Mouse (Mus musculus) Patski (cell line): ENCODE measurements around the gene Pabpc1l. TPM values are rescaled to one million over a fixed set of nuclear protein-coding genes. Genes with fewer than 3 reads are reported as not detected.

Source experiments
- ATAC-seq: fragments of 100-300 bp; one replicate; pipeline ENCODE4 v1.8.0; 2021
- CTCF ChIA-PET: fragments of 350-600 bp; sonication (Branson Sonifier 250); formaldehyde crosslinking; loops from one replicate; lab custom pipeline; 2022; ENCODE audit warnings: inconsistent platforms; lab: Charles Lee
- POLR2A ChIA-PET: fragments of 350-600 bp; sonication (Branson Sonifier 250); formaldehyde crosslinking; loops from one replicate; lab custom pipeline; 2022; ENCODE audit warnings: antibody characterized with exemption, inconsistent platforms; lab: Charles Lee
- DNase-seq: peaks from one replicate; pipeline ENCODE4 v3.0.0-alpha.2; 2011; ENCODE audit warnings: low read depth, low spot score
- H3K27me3 ChIP-seq: fragments of 371-371 bp; one replicate; pipeline ENCODE4 v1.5.1; 2021
- CTCF ChIP-seq: fragments of 100-300 bp; IDR thresholded peaks from one replicate; pipeline ENCODE4 v1.5.1; 2021
- in situ Hi-C: fragments of 300-500 bp; cut with MboI; formaldehyde crosslinking; loops from 3 replicates; pipeline ENCODE4 v1.11.1; 2018; ENCODE audit warnings: low pct_unique_long_range_greater_than_20kb, mixed read lengths
- polyA plus RNA-seq: library from polyadenylated mRNA; unstranded; gene quantifications from one replicate; pipeline ENCODE4 v1.2.3, GENCODE M21; 2021

Gene Pabpc1l
- polyA plus RNA-seq = 0.60 TPM

- POLR2A ChIA-PET = no interaction called here
- TF ChIP-seq CTCF = no peak
- DNase-seq (no peak), ATAC-seq (no peak)
- in situ Hi-C loops = no loop called here
- no peaks in the 10 kb centered on the region for H3K27me3 ChIP-seq
- CTCF ChIA-PET = no interaction called here
Measured at GRCm38 (mm10) chr2:164025150-164025549, at the start of gene Pabpc1l. Gene Pabpc1l (plus strand): TSS chr2:164025450.

DNA sequence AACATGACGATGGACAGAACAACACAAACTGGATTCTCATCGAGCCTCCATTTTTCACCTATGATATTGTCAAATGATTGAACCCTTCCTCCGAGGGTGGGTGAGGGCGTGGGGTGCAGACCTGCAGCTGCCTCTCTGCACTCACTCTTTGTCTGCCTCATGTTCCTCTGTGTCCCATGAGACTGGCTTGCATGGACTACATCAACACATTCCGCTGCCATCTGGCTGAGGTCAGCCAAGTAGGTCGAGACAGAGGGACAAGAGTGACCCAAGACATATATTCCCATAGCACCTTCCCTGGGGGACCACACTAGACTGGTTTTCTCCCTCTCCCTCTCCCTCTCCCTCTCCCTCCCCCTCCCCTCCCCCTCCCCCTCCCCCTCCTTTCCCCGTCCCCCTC is 48.8 kb upstream of the Pabpc1l start:
- H3K27me3 ChIP-seq = no peaks in the 10 kb centered on the region
- in situ Hi-C loops = no loop called here
- DNase-seq = no peak
- ChIA-PET POLR2A (interaction anchor here (0.6 kb wide), 1 partner anchor 65 kb away, joined by 3 read pairs; no protein-coding TSS in a partner anchor), CTCF (no interaction called here)
- no peak for ATAC-seq
- no peak for TF ChIP-seq CTCF

- DNase-seq (no peak), ATAC-seq (no peak)
- in situ Hi-C loops = loop anchor here (5.0 kb wide), 1 partner anchor 50 kb away; no protein-coding TSS in a partner anchor
- CTCF ChIA-PET = interaction anchor here (1.0 to 1.6 kb wide), 2 partner anchors 17 to 19 kb away, joined by 3 to 5 read pairs; no protein-coding TSS in a partner anchor
- POLR2A ChIA-PET = no interaction called here
- H3K27me3 ChIP-seq = no peaks in the 10 kb centered on the region
- no peak for TF ChIP-seq CTCF
Measured at GRCm38 (mm10) chr2:163987233-163987632, 38.0 kb upstream of the Pabpc1l start.

DNA sequence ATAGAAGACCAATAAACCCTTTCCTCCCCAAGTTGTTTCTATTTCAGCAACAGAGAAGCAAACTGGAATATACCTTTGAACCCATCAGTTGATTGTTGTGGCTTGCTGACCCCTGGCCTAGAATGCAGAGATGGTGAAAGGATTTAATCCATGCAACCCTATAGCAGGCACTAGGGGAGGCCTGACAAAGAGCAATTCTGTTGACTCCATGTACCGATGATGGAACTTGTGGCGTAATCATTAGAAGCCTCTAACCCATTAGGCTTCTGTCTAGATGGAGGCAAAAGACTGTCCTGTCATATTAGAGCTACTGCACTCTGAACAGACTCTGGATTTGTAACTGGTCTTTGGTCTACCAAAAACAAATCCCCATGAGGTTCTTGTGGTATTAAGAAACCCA is 32.4 kb upstream of the Pabpc1l start:
- CTCF ChIA-PET = interaction anchor here (1.3 kb wide), 1 partner anchor 14 kb away, joined by 3 read pairs; no protein-coding TSS in a partner anchor
- TF ChIP-seq CTCF = no peak
- POLR2A ChIA-PET = no interaction called here
- no peak for DNase-seq
- ATAC-seq = no peak
- in situ Hi-C loops = no loop called here
- no peaks in the 10 kb centered on the region for H3K27me3 ChIP-seq

DNA sequence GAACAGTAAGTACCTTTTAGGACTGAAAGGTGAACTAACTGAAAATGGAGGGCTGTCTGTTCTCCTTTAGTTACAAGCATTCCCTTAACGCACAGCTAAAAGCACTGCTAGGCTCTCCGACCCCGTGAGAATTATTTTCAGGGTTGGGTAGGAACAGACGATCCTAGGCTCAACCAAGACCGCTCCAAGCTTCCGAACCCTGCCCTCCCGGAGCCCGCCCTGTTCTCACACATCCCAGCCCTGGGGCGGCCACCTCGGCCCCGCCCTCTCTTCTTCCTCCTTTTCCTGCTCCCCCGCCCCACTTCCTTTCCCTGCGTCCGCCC is 30.6 kb upstream of the Pabpc1l start, which contains the start of gene Ywhab:
Ywhab (plus strand) TSS at position 307 of the 323 bp plus-strand sequence.
- ChIA-PET POLR2A (no interaction called here), CTCF (no interaction called here)
- in situ Hi-C loops = no loop called here
- H3K27me3 ChIP-seq = no peaks in the 10 kb centered on the region
- no peak for TF ChIP-seq CTCF
- ATAC-seq = no peak
- no peak for DNase-seq

DNA sequence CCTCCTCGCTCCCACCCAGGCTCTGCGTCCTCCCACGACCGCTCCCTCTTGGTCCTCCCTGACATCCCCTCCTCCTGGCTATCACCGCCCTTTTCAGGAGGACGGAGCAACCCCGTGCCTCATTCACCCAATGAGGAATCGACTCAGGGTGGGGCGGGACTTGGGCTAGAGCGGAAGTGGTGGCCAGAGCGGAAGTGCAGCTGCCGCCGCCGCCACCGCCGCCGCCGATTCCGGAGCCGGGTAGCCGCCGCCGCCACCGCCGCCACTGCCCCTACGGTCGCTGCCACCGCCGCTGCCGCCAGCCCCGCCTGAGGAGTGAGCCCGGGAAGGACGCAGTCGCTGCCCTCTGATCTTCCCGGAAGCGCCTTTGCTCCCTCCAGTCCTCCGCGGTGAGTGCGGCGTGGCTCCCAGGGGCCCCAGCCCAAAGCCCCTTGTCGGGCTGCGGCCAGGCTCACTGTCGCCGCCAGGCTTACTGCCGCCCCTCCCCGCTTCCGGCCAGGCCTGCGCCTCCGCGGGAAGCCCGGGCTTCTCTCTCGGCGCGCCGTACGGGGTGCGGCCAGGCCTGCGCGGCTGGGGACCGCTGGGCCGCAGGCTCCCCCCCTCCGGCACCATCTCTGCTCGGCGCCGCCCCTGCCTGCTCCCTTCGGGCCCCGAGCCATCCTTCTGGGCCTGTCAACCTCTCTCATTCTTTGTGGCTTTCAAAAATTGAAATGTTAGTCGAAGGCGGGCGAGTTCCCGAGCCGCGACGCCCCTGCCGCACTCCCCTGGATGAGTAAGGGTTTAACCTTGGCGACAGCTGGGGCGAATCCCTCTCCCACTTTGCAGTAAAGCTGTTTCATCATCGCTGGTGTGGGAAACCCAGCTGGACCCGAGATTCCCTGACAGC is 30.0 kb upstream of the Pabpc1l start:
- ChIA-PET CTCF (no interaction called here), POLR2A (no interaction called here)
- H3K27me3 ChIP-seq = no peaks in the 10 kb centered on the region
- TF ChIP-seq CTCF = no peak
- ATAC-seq (peak; percentile 98), DNase-seq (peak; percentile 82)
- in situ Hi-C loops = no loop called here

DNA sequence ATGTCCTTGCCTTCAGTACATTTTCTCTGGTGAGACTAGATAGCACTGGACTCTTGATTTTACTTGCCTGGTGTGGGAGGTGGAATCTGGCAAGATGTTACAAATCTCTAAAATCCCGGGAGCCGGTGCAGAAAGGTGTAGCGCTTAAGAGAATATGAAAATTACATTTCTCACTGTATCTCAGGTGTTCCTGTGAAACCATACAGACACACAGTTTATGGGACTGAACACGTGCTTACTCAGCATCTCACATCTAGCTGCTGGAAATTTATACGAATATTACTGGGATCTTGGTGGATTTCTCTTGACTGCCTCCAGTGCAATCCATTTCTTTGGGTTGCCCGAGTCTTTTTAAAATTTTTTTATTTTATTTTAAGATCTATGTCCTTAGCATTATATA is 29.0 kb upstream of the Pabpc1l start:
- in situ Hi-C loops = no loop called here
- no peak for ATAC-seq
- no peak for DNase-seq
- no peaks in the 10 kb centered on the region for H3K27me3 ChIP-seq
- POLR2A ChIA-PET = no interaction called here
- CTCF ChIA-PET = no interaction called here
- TF ChIP-seq CTCF = no peak

- ChIA-PET CTCF (interaction anchor here (1.5 kb wide), 1 partner anchor 14 kb away, joined by 4 read pairs; no protein-coding TSS in a partner anchor), POLR2A (no interaction called here)
- no peak for DNase-seq
- ATAC-seq = no peak
- in situ Hi-C loops = no loop called here
- H3K27me3 ChIP-seq = no peaks in the 10 kb centered on the region
- no peak for TF ChIP-seq CTCF
Measured at GRCm38 (mm10) chr2:163996899-163997298, 28.4 kb upstream of the Pabpc1l start.

DNA sequence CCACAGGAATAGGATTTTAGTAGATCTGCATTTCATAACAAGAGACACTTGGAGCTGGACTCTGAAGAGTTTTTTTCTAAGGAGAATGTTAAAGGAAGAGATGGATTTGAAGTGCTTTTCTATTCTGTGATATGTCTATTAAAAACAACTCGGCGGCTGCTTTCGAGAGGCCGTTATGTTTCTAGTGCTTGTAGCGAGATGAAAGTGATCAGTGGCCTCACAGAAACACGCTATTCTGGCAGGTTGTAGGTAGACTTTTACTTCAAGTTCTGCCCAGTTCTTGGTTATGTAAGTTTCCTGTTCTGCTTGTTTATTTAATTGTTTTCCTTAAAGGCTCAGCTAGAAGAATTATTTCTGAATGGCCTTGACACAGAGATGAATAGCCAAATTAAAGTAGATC is 26.3 kb upstream of the Pabpc1l start:
- no peak for TF ChIP-seq CTCF
- in situ Hi-C loops = no loop called here
- CTCF ChIA-PET = no interaction called here
- H3K27me3 ChIP-seq = no peaks in the 10 kb centered on the region
- DNase-seq (no peak), ATAC-seq (no peak)
- POLR2A ChIA-PET = interaction anchor here (1.5 kb wide), 1 partner anchor 10 kb away, joined by 4 read pairs; no protein-coding TSS in a partner anchor

DNA sequence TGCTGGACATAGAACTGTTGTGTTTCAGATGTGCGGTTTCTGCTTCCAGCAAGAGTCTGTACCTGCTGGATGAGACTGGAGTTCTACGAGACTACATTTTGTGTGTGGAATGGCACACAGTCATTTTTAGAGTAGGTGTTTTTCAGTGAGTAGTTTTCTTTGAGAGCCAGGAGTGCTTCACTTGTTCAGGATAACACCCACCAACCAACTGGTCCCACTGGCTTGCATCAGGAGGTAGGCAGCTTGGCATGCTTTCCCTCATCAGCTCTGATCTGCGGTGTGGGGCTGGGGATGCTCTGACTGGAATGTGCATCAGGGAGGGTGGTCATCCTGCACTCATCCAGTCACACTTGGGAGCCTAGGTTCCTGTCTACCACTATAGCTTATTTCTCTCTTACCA is 22.6 kb upstream of the Pabpc1l start:
- H3K27me3 ChIP-seq = no peaks in the 10 kb centered on the region
- ChIA-PET POLR2A (no interaction called here), CTCF (no interaction called here)
- in situ Hi-C loops = no loop called here
- ATAC-seq (no peak), DNase-seq (no peak)
- TF ChIP-seq CTCF = no peak

DNA sequence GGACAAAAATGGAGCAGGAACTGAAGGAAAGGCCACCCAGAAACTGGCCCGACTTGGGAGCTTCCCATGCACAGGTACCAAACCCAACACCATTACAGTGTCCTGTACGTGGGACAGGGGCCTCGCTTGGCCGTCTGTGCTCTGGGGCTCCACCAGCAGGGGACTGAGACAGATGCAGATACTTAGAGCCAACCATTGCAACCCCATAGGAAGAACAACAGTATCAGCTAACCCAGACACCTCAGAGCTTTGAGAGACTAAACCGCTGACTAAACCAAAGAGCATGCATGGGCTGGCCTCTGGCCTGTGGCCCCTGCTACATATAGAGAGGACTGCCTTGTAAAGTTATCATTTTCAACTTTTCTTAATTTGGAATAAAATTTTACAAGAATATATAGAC is 20.7 kb upstream of the Pabpc1l start:
- ATAC-seq (no peak), DNase-seq (no peak)
- ChIA-PET POLR2A (no interaction called here), CTCF (no interaction called here)
- H3K27me3 ChIP-seq = no peaks in the 10 kb centered on the region
- in situ Hi-C loops = no loop called here
- TF ChIP-seq CTCF = no peak
